Mouse (Mus musculus) midbrain, postnatal 0 days (tissue): ENCODE results near the gene Cdc27. TPM values are rescaled to one million over a fixed set of nuclear protein-coding genes. Genes with fewer than 3 reads are reported as not detected.
A peak's percentile ranks its signal among the peaks of the same experiment; 100 is the strongest.
"Not testable (repeated sequence)": the region's sequence is repeated elsewhere in the genome, so short reads cannot be mapped to it uniquely, and the experiment has no call there.

Experiments
- ATAC-seq: fragments of 200-750 bp; cut with Nextera tagmentation; 2 replicates; pipeline ENCODE4 v1.8.0; 2017; ENCODE audit warnings: moderate number of reproducible peaks, mild to moderate bottlenecking, moderate TSS enrichment, moderate library complexity; ENCODE audit not compliant: low FRiP score
- DNase-seq: peaks from one replicate; pipeline ENCODE4 v3.0.0-alpha.2; 2015; ENCODE audit warnings: low spot score
- H3K27ac ChIP-seq: fragments of 300-500 bp; sonication (generic); 2 replicates; pipeline ENCODE4 v1.5.1; 2014; ENCODE audit warnings: low read depth, mild to moderate bottlenecking, low read length, mixed read lengths
- H3K27me3 ChIP-seq: fragments of 300-500 bp; sonication (generic); 2 replicates; pipeline ENCODE4 v1.6.1; 2014; ENCODE audit warnings: low read length, control low read depth, mixed read lengths; ENCODE audit not compliant: insufficient read depth
- H3K36me3 ChIP-seq: fragments of 300-500 bp; sonication (generic); 2 replicates; pipeline ENCODE4 v1.6.1; 2014; ENCODE audit warnings: low read length, control low read depth, mixed read lengths; ENCODE audit not compliant: insufficient read depth
- H3K4me1 ChIP-seq: fragments of 300-500 bp; sonication (generic); 2 replicates; pipeline ENCODE4 v1.6.1; 2014; ENCODE audit warnings: mild to moderate bottlenecking, control low read depth, antibody characterized with exemption, low read length, mixed read lengths; ENCODE audit not compliant: insufficient read depth
- H3K4me2 ChIP-seq: fragments of 300-500 bp; sonication (generic); 2 replicates; pipeline ENCODE4 v1.6.1; 2014; ENCODE audit warnings: low read depth, mild to moderate bottlenecking, low read length, mixed read lengths; ENCODE audit not compliant: poor library complexity, severe bottlenecking
- H3K4me3 ChIP-seq: fragments of 300-500 bp; sonication (generic); 2 replicates; pipeline ENCODE4 v1.5.1; 2014; ENCODE audit warnings: low read depth, mild to moderate bottlenecking, low read length, moderate library complexity
- H3K9ac ChIP-seq: fragments of 300-500 bp; sonication (generic); replicated peaks from 2 replicates; pipeline ENCODE4 v1.6.1; 2014; ENCODE audit warnings: mild to moderate bottlenecking, low read length, moderate library complexity, mixed read lengths; ENCODE audit not compliant: poor library complexity, severe bottlenecking
- H3K9me3 ChIP-seq: fragments of 300-500 bp; sonication (generic); 2 replicates; pipeline ENCODE4 v1.6.1; 2016; ENCODE audit warnings: low read length, control low read depth
- CTCF ChIP-seq: IDR thresholded peaks from 2 replicates; pipeline ENCODE4 v1.5.1; 2016; ENCODE audit warnings: antibody characterized with exemption, mild to moderate bottlenecking
- WGBS: fragments of 180-500 bp; shearing (Covaris S2); extraction: QIAGEN DNeasy Blood & Tissue Kit; methylation state at CpG from one replicate; pipeline ENCODE4 v1.1.7; 2014; 5-methylcytosine and 5-hydroxymethylcytosine counted together
- polyA plus RNA-seq: library from polyadenylated mRNA; unstranded; fragments of >200 nt; fragmentation: Nextera tagmentation; extraction: Ambion mirVana; gene quantifications from 2 replicates; pipeline ENCODE4 v1.2.1, GENCODE M21; 2015
- total RNA-seq: library from RNA; depleted of rRNA; stranded (reverse); fragments of >200 nt; gene quantifications from 2 replicates; pipeline ENCODE4 v1.2.3, GENCODE M21; 2014

Gene Cdc27
- total and polyA plus RNA-seq, 2 experiments from 2014 or later: 33.5 to 34.1 TPM

DNA sequence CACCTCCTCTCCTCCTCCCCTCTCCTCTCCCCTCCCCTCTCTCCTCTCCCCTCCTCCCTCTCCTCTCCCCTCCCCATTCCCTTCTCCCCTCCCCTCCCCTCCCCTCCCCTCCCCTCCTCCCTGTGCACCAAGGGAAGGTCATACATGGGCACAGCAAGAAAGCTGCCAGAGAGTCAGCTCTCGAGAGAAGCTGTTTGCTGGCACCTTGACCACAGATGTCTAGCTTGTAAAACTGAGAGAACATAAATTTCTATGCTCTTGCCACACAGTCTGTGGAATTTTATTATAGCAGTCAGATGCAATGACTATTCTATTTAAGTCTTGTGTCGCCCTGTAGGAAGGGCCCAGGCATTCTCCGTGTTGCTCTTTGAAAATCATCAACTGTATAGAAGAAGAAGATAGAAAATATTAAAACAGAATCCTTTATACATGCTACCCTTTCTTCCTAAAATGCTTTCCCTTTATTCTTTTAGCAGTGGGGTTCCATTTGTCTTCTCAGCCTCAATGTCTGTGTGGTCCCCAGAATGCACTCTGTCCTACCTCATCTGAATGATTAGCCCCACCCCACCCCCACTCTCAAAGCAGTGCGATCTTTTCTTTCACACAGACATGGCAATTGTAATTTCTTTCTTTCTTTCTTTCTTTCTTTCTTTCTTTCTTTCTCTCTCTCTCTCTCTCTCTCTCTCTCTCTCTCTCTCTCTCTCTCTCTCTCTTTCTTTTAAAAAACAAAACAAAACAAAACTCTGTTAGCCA lies 8.4 kb upstream of the Cdc27 start:
- no peak for TF ChIP-seq CTCF
- DNase-seq (no peak), ATAC-seq (no peak)
- no peaks in the 10 kb centered on the region for H3K9me3 ChIP-seq
- no peak overlapping the region for H3K9ac ChIP-seq
- H3K4me1 ChIP-seq: no peaks in the 10 kb centered on the region
- H3K27ac ChIP-seq: no peak overlapping the region
- no peak overlapping the region for H3K4me2 ChIP-seq
- H3K4me3 ChIP-seq: no peak overlapping the region
- no peaks in the 10 kb centered on the region for H3K36me3 ChIP-seq
- H3K27me3 ChIP-seq: no peaks in the 10 kb centered on the region
- 66% methylated on average over 4 of the region's 4 CpGs for WGBS

DNA sequence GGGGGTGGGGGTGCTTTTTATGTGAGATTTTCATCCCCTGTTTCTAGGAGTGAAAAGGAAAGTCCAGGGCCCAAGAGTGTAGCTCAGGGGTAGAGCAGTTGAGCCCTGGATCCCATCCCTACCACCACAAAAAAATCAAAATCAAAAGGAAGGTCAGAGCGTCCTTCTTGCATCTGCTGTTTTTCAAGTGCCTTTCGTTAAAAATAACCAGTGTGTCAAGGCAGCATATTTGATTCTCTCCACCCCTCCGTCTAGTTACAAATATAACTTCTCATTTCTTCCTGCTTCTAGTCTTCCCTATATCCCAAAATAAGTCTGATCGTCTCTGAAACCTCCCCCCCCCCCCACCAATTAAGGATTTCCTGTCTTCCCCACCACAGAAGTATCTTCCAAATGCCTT lies 7.6 kb upstream of the Cdc27 start:
- TF ChIP-seq CTCF: no peak
- WGBS: 87% methylated on average over 4 of the region's 4 CpGs
- Histone ChIP-seq H3K36me3 (no peaks in the 10 kb centered on the region), H3K27me3 (no peaks in the 10 kb centered on the region), H3K9me3 (no peaks in the 10 kb centered on the region), H3K4me1 (no peaks in the 10 kb centered on the region), H3K4me3 (no peak overlapping the region), H3K27ac (no peak overlapping the region), H3K9ac (no peak overlapping the region), H3K4me2 (no peak overlapping the region)
- no peak for ATAC-seq
- no peak for DNase-seq

DNA sequence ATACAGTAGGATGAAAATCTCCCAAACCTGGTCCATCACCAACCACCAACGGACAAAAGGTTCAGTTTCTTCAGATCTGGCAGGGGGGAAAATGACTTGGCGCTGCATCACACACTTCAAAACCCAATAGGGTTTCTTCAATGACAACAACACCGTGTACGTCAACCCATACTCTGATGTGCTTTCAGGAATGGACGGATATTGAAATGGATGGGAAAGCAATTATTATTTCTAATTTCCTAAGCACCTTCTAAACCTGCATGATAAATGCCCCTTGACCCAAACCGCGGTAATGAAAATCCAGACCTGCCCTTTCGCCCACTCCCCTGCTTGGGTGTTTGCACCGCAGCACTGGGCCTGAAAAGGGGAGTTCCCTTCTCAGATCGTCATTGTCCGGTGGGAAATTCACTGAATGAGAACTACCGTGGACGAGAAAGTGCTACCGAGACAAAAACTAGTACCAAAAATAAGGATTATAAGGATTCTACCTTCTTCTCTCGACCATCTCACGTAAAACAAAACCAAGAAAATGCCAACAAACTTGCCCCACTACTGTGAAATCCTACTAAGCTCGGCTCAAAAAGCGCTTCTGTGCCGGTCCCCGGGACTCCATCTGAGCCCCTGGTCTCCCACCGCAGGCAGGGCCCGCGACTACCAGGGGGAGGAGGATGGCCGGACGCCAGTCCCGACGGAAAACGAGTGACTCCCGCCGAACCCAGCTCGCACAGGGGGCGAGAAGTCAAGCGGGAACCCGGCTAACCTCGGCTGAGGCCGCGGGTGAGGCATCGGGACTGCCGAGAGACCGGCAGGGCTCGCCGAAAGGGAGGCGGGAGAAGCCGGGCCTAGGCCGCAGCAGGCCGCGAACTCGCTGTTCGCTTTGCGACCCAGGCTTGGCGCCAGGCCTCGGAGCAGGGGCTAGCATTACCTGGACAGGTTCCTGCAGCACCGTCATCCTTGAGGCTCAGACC lies 698 bp downstream of the Cdc27 start:
- Histone ChIP-seq H3K27ac (peak overlapping the region; percentile 91), H3K9me3 (no peaks in the 10 kb centered on the region), H3K27me3 (no peaks in the 10 kb centered on the region), H3K4me1 (peaks cover 2% of the 10 kb centered on the region; the same call in 1 of the 2 replicates), H3K36me3 (no peaks in the 10 kb centered on the region), H3K4me3 (peak overlapping the region; percentile 68), H3K4me2 (peak overlapping the region; percentile 66), H3K9ac (peak overlapping the region; percentile 99)
- DNase-seq (peak; percentile 63), ATAC-seq (peak; percentile 81)
- TF ChIP-seq CTCF: no peak
- under 1% methylated on average over 53 of the region's 53 CpGs for WGBS

DNA sequence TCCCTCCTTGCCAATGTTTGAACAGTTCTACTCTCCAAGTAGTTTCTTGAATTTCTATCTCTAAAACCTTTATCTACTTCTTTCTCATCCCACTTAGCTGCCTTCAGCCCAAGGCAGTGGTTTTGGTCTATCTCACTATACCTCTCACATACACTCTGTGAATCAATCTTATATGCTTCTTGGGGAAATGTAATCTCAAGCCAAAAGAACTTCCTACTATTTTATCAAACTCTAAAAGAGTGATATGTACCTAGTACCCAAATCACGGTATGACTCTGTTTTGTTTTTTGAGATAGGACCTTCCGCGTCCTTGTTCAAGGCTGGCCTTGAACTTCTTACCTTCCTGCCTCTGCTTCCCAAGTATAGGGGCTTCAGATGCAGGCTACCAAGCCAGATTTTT lies 2.9 kb downstream of the Cdc27 start:
- no peak overlapping the region for H3K4me3 ChIP-seq
- peaks cover 2% of the 10 kb centered on the region; the same call in 1 of the 2 replicates for H3K4me1 ChIP-seq
- no peaks in the 10 kb centered on the region for H3K9me3 ChIP-seq
- H3K9ac ChIP-seq: no peak overlapping the region
- 96% methylated on average over 3 of the region's 3 CpGs for WGBS
- H3K27me3 ChIP-seq: no peaks in the 10 kb centered on the region
- no peak for ATAC-seq
- TF ChIP-seq CTCF: no peak
- DNase-seq: no peak
- H3K27ac ChIP-seq: no peak overlapping the region
- no peak overlapping the region for H3K4me2 ChIP-seq
- no peaks in the 10 kb centered on the region for H3K36me3 ChIP-seq

DNA sequence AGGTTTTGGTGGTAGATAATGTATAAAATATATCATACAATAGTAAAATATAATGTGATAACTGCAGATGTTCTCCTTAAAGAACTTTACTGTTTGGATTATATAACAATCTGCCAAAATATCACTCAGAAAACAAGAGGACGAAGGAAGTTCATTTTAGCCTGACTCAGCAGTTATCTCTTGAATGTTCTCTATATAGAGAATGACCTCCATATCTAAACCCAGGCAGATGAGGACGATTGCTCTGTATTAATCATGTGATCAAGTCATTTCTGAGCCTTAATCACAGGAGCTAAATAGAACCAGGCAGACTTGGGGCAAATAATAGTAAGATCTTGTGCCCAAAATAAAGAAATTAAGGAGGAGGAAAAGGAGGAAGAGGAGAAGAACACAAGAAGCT lies 5.9 kb downstream of the Cdc27 start:
- WGBS: 73% methylated on average over 2 of the region's 2 CpGs
- TF ChIP-seq CTCF: no peak
- no peak overlapping the region for H3K27ac ChIP-seq
- H3K4me1 ChIP-seq: peaks cover 2% of the 10 kb centered on the region; the same call in 1 of the 2 replicates
- H3K4me2 ChIP-seq: no peak overlapping the region
- H3K27me3 ChIP-seq: no peaks in the 10 kb centered on the region
- no peaks in the 10 kb centered on the region for H3K36me3 ChIP-seq
- ATAC-seq: no peak
- no peak overlapping the region for H3K4me3 ChIP-seq
- no peaks in the 10 kb centered on the region for H3K9me3 ChIP-seq
- no peak overlapping the region for H3K9ac ChIP-seq
- DNase-seq: no peak

DNA sequence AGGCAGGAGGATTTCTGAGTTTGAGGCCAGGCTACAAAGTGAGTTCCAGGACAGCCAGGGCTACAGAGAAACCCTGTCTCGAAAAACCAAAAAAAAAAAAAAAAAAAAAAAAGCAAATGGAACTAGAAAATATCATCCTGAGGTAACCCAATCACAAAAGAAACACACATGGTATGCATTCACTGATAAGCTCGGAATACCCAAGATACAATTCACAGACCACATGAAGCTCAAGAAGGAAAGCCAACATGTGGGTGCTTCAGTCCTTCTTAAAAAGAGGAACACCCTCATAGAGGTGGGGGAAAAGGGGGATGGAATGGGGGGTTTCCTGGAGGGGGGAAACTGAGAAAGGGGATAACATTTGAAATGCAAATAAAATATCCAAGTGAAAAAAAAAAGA lies 7.1 kb downstream of the Cdc27 start:
- H3K9ac ChIP-seq, H3K36me3 ChIP-seq, H3K27ac ChIP-seq, H3K27me3 ChIP-seq, H3K4me2 ChIP-seq, ATAC-seq, DNase-seq, H3K4me1 ChIP-seq, H3K4me3 ChIP-seq, H3K9me3 ChIP-seq: not testable (repeated sequence)
- 97% methylated on average over 1 of the region's 2 CpGs for WGBS
